24 mouse cellular contexts compared by ENCODE assay signal in genomic region chr1:161345111-161345510, GRCm38 (mm10). TPM values are rescaled to one million over a fixed set of nuclear protein-coding genes. Genes with fewer than 3 reads are reported as not detected.
DNase-seq lines count a peak whose midpoint lies in the region; ATAC-seq and TF ChIP-seq lines count a peak whose summit lies in the region.
"Had no signal": no experiment of that assay in that cellular context is flagged by ENCODE, and none has a peak within 500 bp of the region (broad histone marks: within the 10 kb centered on the region; RNA-seq: fewer than 3 reads in every experiment).

No protein-coding gene starts in this region.

- H3K4me2 ChIP-seq in embryonic facial prominence, embryonic 14.5 days (ENCODE audit: low read depth, low read length), result no peak overlapping the region
- H3K4me2 ChIP-seq in heart, embryonic 13.5 days, result no peak overlapping the region
- no peak overlapping the region for H3K4me2 ChIP-seq in lung, embryonic 14.5 days
- H3K4me2 ChIP-seq: embryonic facial prominence, embryonic 13.5 days had no signal

- H3K9ac ChIP-seq in embryonic facial prominence, embryonic 14.5 days (ENCODE audit: low read depth, low read length), result no peak overlapping the region
- no peak overlapping the region for H3K9ac ChIP-seq in heart, embryonic 13.5 days
- H3K9ac ChIP-seq in lung, embryonic 14.5 days, result no peak overlapping the region
- H3K9ac ChIP-seq: embryonic facial prominence, embryonic 13.5 days; forebrain, postnatal 0 days had no signal

- H3K27me3 ChIP-seq in embryonic facial prominence, embryonic 14.5 days (replicated peaks; ENCODE audit: control insufficient read depth, insufficient read depth, low read length), result no peaks in the 10 kb centered on the region
- no peaks in the 10 kb centered on the region for H3K27me3 ChIP-seq in embryonic facial prominence, embryonic 10.5 days (replicated peaks; ENCODE audit: low read depth, poor library complexity, severe bottlenecking)
- H3K27me3 ChIP-seq in heart, embryonic 13.5 days (replicated peaks), result no peaks in the 10 kb centered on the region
- H3K27me3 ChIP-seq in lung, embryonic 14.5 days (ENCODE audit: insufficient read depth, low read length), result no peaks in the 10 kb centered on the region
- H3K27me3 ChIP-seq: embryonic facial prominence, embryonic 13.5 days had no signal

- no peak overlapping the region for H3K27ac ChIP-seq in embryonic facial prominence, embryonic 14.5 days (replicated peaks; ENCODE audit: low read depth, low read length)
- H3K27ac ChIP-seq in embryonic facial prominence, embryonic 10.5 days (replicated peaks), result no peak overlapping the region
- peak overlapping the region; percentile 4; the same call in 1 of the 2 replicates for H3K27ac ChIP-seq in heart, embryonic 13.5 days (replicated peaks)
- no peak overlapping the region for H3K27ac ChIP-seq in lung, embryonic 14.5 days (ENCODE audit: low read depth)
- H3K27ac ChIP-seq: embryonic facial prominence, embryonic 13.5 days; heart, adult 2 months had no signal

- H3K9me3 ChIP-seq in embryonic facial prominence, embryonic 14.5 days (ENCODE audit: control insufficient read depth, low read length), result peaks cover 3% of the 10 kb centered on the region; the same call in 1 of the 2 replicates
- H3K9me3 ChIP-seq in embryonic facial prominence, embryonic 10.5 days, result no peaks in the 10 kb centered on the region
- H3K9me3 ChIP-seq in heart, embryonic 13.5 days, result no peaks in the 10 kb centered on the region
- no peaks in the 10 kb centered on the region for H3K9me3 ChIP-seq in lung, embryonic 14.5 days (ENCODE audit: low read depth, low read length)
- H3K9me3 ChIP-seq: embryonic facial prominence, embryonic 13.5 days had no signal

- DNase-seq in embryonic facial prominence, embryonic 14.5 days (ENCODE audit: low spot score), result peak; percentile 4
- DNase-seq in embryonic facial prominence, embryonic 10.5 days (ENCODE audit: low spot score), result no peak
- DNase-seq in heart, postnatal 25 days (ENCODE audit: low spot score), result no peak
- peak; percentile 32 for DNase-seq in lung, embryonic 14.5 days
- no peak for DNase-seq in lung, postnatal 14 days
- DNase-seq in mesoderm, embryonic 11.5 days (ENCODE audit: low read depth, low spot score), result peak; percentile 3
- no peak for DNase-seq in right cerebral cortex, postnatal 36 days (ENCODE audit: low spot score in 2 of 2)
- DNase-seq: adrenal gland, postnatal 10 days; cerebellum, adult 11-12 months; cerebellum, adult 9-10 months; cerebellum, postnatal 25 days; forebrain, postnatal 0 days; gastrocnemius, postnatal 14 days; heart, adult 2 months had no signal

- no peak for TF ChIP-seq CTCF in lung, embryonic 14.5 days (IDR thresholded peaks at IDR 0.05; ENCODE audit: low read depth)

- ATAC-seq in embryonic facial prominence, embryonic 14.5 days (ENCODE audit: low read depth), result no peak
- ATAC-seq in heart, embryonic 13.5 days (ENCODE audit: extremely low read depth, insufficient number of reproducible peaks, low FRiP score, low TSS enrichment), result no peak
- no peak for ATAC-seq in lung, embryonic 14.5 days (ENCODE audit: insufficient read depth)
- ATAC-seq: forebrain, postnatal 0 days; intestine, embryonic 16.5 days had no signal

- no peak overlapping the region for H3K4me3 ChIP-seq in embryonic facial prominence, embryonic 14.5 days (ENCODE audit: low read depth, low read length)
- no peak overlapping the region for H3K4me3 ChIP-seq in embryonic facial prominence, embryonic 10.5 days
- H3K4me3 ChIP-seq in heart, embryonic 13.5 days, result no peak overlapping the region
- H3K4me3 ChIP-seq in lung, embryonic 14.5 days (ENCODE audit: low read depth, low read length), result no peak overlapping the region
- H3K4me3 ChIP-seq: embryonic facial prominence, embryonic 13.5 days; heart, adult 2 months had no signal

- intact Hi-C loops in heart, postnatal 25 days (cut with DNase I), result no loop called here

- no peaks in the 10 kb centered on the region for H3K36me3 ChIP-seq in embryonic facial prominence, embryonic 14.5 days (ENCODE audit: control insufficient read depth, insufficient read depth, low read length)
- H3K36me3 ChIP-seq in embryonic facial prominence, embryonic 10.5 days (replicated peaks), result no peaks in the 10 kb centered on the region
- no peaks in the 10 kb centered on the region for H3K36me3 ChIP-seq in heart, embryonic 13.5 days
- H3K36me3 ChIP-seq in lung, embryonic 14.5 days (ENCODE audit: insufficient read depth), result no peaks in the 10 kb centered on the region
- H3K36me3 ChIP-seq: embryonic facial prominence, embryonic 13.5 days had no signal

- H3K4me1 ChIP-seq in embryonic facial prominence, embryonic 14.5 days (ENCODE audit: control insufficient read depth, insufficient read depth, low read length), result peaks cover 3% of the 10 kb centered on the region; the same call in 1 of the 2 replicates
- H3K4me1 ChIP-seq in embryonic facial prominence, embryonic 10.5 days, result no peaks in the 10 kb centered on the region
- H3K4me1 ChIP-seq in heart, embryonic 13.5 days, result peaks cover 9% of the 10 kb centered on the region; the same call in 1 of the 2 replicates
- no peaks in the 10 kb centered on the region for H3K4me1 ChIP-seq in lung, embryonic 14.5 days (ENCODE audit: insufficient read depth)

- 41% methylated on average over 2 of the region's 2 CpGs for WGBS in embryonic facial prominence, embryonic 14.5 days
- 52% methylated on average over 2 of the region's 2 CpGs for WGBS in embryonic facial prominence, embryonic 10.5 days
- 34% methylated on average over 2 of the region's 2 CpGs for WGBS in heart, embryonic 13.5 days
- 37% methylated on average over 2 of the region's 2 CpGs for whole genome bisulfite sequencing in lung, embryonic 14.5 days

RNA-seq across cellular contexts. Expression of gene Tnfsf4, which starts 50.1 kb away (rescaled TPM):
- 0.08 and 0.33 TPM in 2 replicates for polyA plus RNA-seq in embryonic facial prominence, embryonic 14.5 days (2014; fragmentation: Nextera tagmentation; extraction: Ambion mirVana)
- not detected in 2 replicates for polyA plus RNA-seq in embryonic facial prominence, embryonic 10.5 days (2016; fragmentation: Nextera tagmentation; extraction: Ambion mirVana)
- polyA plus RNA-seq in heart, embryonic 13.5 days (2015; fragmentation: Nextera tagmentation; extraction: Ambion mirVana), result 0.10 TPM in 1 of 2 replicates, not detected in the other
- not detected for total RNA-seq in heart, postnatal 25 days (2021)
- polyA plus RNA-seq in lung, embryonic 14.5 days (2014; fragmentation: Nextera tagmentation; extraction: Ambion mirVana), result not detected in 2 replicates
- total RNA-seq: adrenal gland, postnatal 10 days; adrenal gland, postnatal 4 days; forebrain, postnatal 0 days; gastrocnemius, adult 18-20 months; gastrocnemius, postnatal 14 days; heart, adult 2 months; heart, postnatal 10 days; MEL had no signal
- polyA plus RNA-seq: C2C12; cortical plate, adult 2 months; embryonic facial prominence, embryonic 13.5 days; forebrain, postnatal 0 days; heart, adult 2 months; heart, embryonic 14.5 days; intestine, embryonic 16.5 days had no signal

Comparison
In these comparisons a context has a peak if more than half of its experiments do, and no peak if none do; other contexts are left out.
1. DNase-seq: peak in embryonic facial prominence, embryonic 14.5 days (single experiment), lung, embryonic 14.5 days (single experiment) and mesoderm, embryonic 11.5 days (single experiment); none in embryonic facial prominence, embryonic 10.5 days (single experiment), heart, postnatal 25 days (single experiment), lung, postnatal 14 days (single experiment) and right cerebral cortex, postnatal 36 days (0 of 2).